Mouse (Mus musculus) limb, embryonic 14.5 days (tissue): ENCODE data around the gene 1520401A03Rik. TPM values are rescaled to one million over a fixed set of nuclear protein-coding genes. Genes with fewer than 3 reads are reported as not detected.

Experiments used
- ATAC-seq: fragments of 200-750 bp; cut with Nextera tagmentation; 2 replicates; pipeline ENCODE4 v1.8.0; 2017; ENCODE audit warnings: low read depth, moderate number of reproducible peaks, moderate TSS enrichment; ENCODE audit not compliant: low FRiP score
- DNase-seq: peaks from one replicate; pipeline ENCODE4 v3.0.0-alpha.2; 2015; ENCODE audit warnings: low spot score
- H3K27ac ChIP-seq: fragments of 300-500 bp; sonication (generic); replicated peaks from 2 replicates; pipeline ENCODE4 v1.5.1; 2014; ENCODE audit warnings: low read depth, mild to moderate bottlenecking, low read length, moderate library complexity, mixed read lengths
- H3K27me3 ChIP-seq: fragments of 300-500 bp; sonication (generic); 2 replicates; pipeline ENCODE4 v1.6.1; 2014; ENCODE audit warnings: low read length, mixed read lengths; ENCODE audit not compliant: control insufficient read depth, insufficient read depth
- H3K36me3 ChIP-seq: fragments of 300-500 bp; sonication (generic); 2 replicates; pipeline ENCODE4 v1.6.1; 2014; ENCODE audit warnings: mild to moderate bottlenecking, low read length, moderate library complexity, mixed read lengths; ENCODE audit not compliant: control insufficient read depth, insufficient read depth
- H3K4me1 ChIP-seq: fragments of 300-500 bp; sonication (generic); 2 replicates; pipeline ENCODE4 v1.6.1; 2014; ENCODE audit warnings: antibody characterized with exemption, low read length, mixed read lengths; ENCODE audit not compliant: control insufficient read depth, insufficient read depth
- H3K4me2 ChIP-seq: fragments of 300-500 bp; sonication (generic); replicated peaks from 2 replicates; pipeline ENCODE4 v1.6.1; 2014; ENCODE audit warnings: low read depth, mild to moderate bottlenecking, low read length, moderate library complexity; ENCODE audit not compliant: severe bottlenecking
- H3K4me3 ChIP-seq: fragments of 300-500 bp; sonication (generic); replicated peaks from 2 replicates; pipeline ENCODE4 v1.5.1; 2014; ENCODE audit warnings: low read length
- H3K9ac ChIP-seq: fragments of 300-500 bp; sonication (generic); 2 replicates; pipeline ENCODE4 v1.6.1; 2014; ENCODE audit warnings: mild to moderate bottlenecking, low read depth, low read length, moderate library complexity; ENCODE audit not compliant: severe bottlenecking
- H3K9me3 ChIP-seq: fragments of 300-500 bp; sonication (generic); 2 replicates; pipeline ENCODE4 v1.6.1; 2016; ENCODE audit warnings: low read length; ENCODE audit not compliant: control insufficient read depth
- POLR2A ChIP-seq: fragments of 200-500 bp; IDR thresholded peaks from 2 replicates; pipeline ENCODE4 v1.8.0; 2012; ENCODE audit warnings: inconsistent platforms, mild to moderate bottlenecking, moderate library complexity, borderline replicate concordance; ENCODE audit not compliant: insufficient read depth, insufficient read length; ENCODE audit errors: extremely low read depth
- WGBS: fragments of 180-500 bp; shearing (Covaris S2); extraction: QIAGEN DNeasy Blood & Tissue Kit; methylation state at CpG from one replicate; pipeline ENCODE4 v1.1.7; 2014; 5-methylcytosine and 5-hydroxymethylcytosine counted together
- polyA plus RNA-seq, 2 experiments: library from polyadenylated mRNA; depleted of rRNA in 1 of 2; stranded (reverse) in 1 of 2; unstranded in 1 of 2; fragments of >200 nt; fragmentation: Nextera tagmentation in 1 of 2; extraction: Ambion mirVana in 1 of 2; gene quantifications; 2 replicates each; pipeline versions ENCODE4 v1.2.1 to v1.2.3; 2012 to 2014

Gene 1520401A03Rik
- polyA plus RNA-seq, 2 experiments, result 1.6 to 4.6 TPM

- H3K4me2 ChIP-seq, result peak overlapping the region; percentile 99
- no peaks in the 10 kb centered on the region for H3K9me3 ChIP-seq
- DNase-seq (no peak), ATAC-seq (0 out of 2 replicates have a peak, but pooled peaks have one; percentile 20)
- peaks cover 27% of the 10 kb centered on the region for H3K27me3 ChIP-seq
- 1% methylated on average over 39 of the region's 101 CpGs for WGBS
- TF ChIP-seq POLR2A, result no peak
- peak overlapping the region; percentile 62 for H3K4me3 ChIP-seq
- peaks cover 7% of the 10 kb centered on the region; the same call in 1 of the 2 replicates for H3K4me1 ChIP-seq
- H3K27ac ChIP-seq, result no peak overlapping the region
- peak overlapping the region; percentile 43 for H3K9ac ChIP-seq
- H3K36me3 ChIP-seq, result no peaks in the 10 kb centered on the region
Observed at GRCm38 (mm10) chr17:23699131-23700077, 23.2 kb downstream of the 1520401A03Rik start.

GRCm38 (mm10) chr17:23695801-23696200 lies 26.8 kb downstream of the 1520401A03Rik start:
- Histone ChIP-seq H3K4me1 (peaks cover 7% of the 10 kb centered on the region; the same call in 1 of the 2 replicates), H3K9me3 (no peaks in the 10 kb centered on the region), H3K4me3 (no peak overlapping the region), H3K9ac (no peak overlapping the region), H3K27me3 (peaks cover 23% of the 10 kb centered on the region), H3K36me3 (no peaks in the 10 kb centered on the region), H3K4me2 (no peak overlapping the region), H3K27ac (no peak overlapping the region)
- no peak for ATAC-seq
- WGBS, result 6% methylated on average over 3 of the region's 3 CpGs
- no peak for TF ChIP-seq POLR2A
- no peak for DNase-seq

GRCm38 (mm10) chr17:23694491-23694890 lies 28.1 kb downstream of the 1520401A03Rik start:
- no peak for ATAC-seq
- H3K4me3 ChIP-seq, result no peak overlapping the region

GRCm38 (mm10) chr17:23683856-23684672 lies 38.5 kb downstream of the 1520401A03Rik start, which contains the start of gene Cldn9:
Gene Cldn9 (minus strand): TSS chr17:23684026.
- peak; percentile 76 for ATAC-seq
- 10% methylated on average over 15 of the region's 15 CpGs for WGBS
- H3K4me1 ChIP-seq, result peaks cover 27% of the 10 kb centered on the region
- peak within 1 kb of the TSS; percentile 40 for H3K9ac ChIP-seq
- H3K36me3 ChIP-seq, result no peaks in the 10 kb centered on the region
- peak within 1 kb of the TSS; percentile 20 for H3K4me3 ChIP-seq
- peaks cover 39% of the 10 kb centered on the region for H3K27me3 ChIP-seq
- H3K9me3 ChIP-seq, result no peaks in the 10 kb centered on the region
- no peak for DNase-seq
- peak within 1 kb of the TSS; percentile 34 for H3K4me2 ChIP-seq
- H3K27ac ChIP-seq, result peak within 1 kb of the TSS; percentile 33
- no peak for TF ChIP-seq POLR2A

More at GRCm38 (mm10) chr17:23694491-23694890, 28.1 kb downstream of the 1520401A03Rik start:
- no peak for TF ChIP-seq POLR2A
- Histone ChIP-seq H3K27ac (no peak overlapping the region), H3K4me2 (no peak overlapping the region), H3K9ac (no peak overlapping the region), H3K36me3 (no peaks in the 10 kb centered on the region), H3K9me3 (no peaks in the 10 kb centered on the region), H3K4me1 (peaks cover 7% of the 10 kb centered on the region; the same call in 1 of the 2 replicates), H3K27me3 (peaks cover 12% of the 10 kb centered on the region)
- no peak for DNase-seq
- WGBS, result 53% methylated on average over 1 of the region's 1 CpGs

DNA sequence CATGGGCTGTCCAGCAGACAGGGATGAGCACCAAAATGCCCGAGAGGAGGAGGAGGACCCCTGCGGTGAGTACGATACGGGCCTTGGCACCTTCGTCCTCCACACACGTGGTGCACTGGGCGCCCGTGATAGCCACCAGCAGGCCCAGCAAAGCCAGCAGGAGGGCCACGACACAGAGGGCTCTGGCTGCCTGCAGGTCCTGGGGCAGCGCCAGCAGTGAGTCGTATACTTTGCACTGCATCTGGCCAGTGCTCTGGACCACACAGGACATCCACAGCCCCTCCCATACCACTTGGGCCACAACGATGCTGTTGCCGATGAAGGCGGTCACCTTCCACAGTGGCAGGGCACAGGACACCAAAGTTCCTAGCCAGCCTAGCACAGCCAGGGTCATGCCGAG lies 39.4 kb downstream of the 1520401A03Rik start:
- H3K4me2 ChIP-seq, result peak overlapping the region; percentile 34
- WGBS, result 17% methylated on average over 15 of the region's 15 CpGs
- no peak for ATAC-seq

More for the DNA sequence above, 39.4 kb downstream of the 1520401A03Rik start:
- Histone ChIP-seq H3K4me3 (peak overlapping the region; percentile 20), H3K27me3 (peaks cover 44% of the 10 kb centered on the region), H3K9me3 (no peaks in the 10 kb centered on the region), H3K36me3 (no peaks in the 10 kb centered on the region), H3K4me1 (peaks cover 28% of the 10 kb centered on the region), H3K9ac (peak overlapping the region; percentile 40; the same call in 1 of the 2 replicates), H3K27ac (peak overlapping the region; percentile 33)
- no peak for DNase-seq
- no peak for TF ChIP-seq POLR2A
